Mouse (Mus musculus) induced T-regulatory cell, adult 2 months (primary cell): ENCODE measurements at regions not wholly inside any gene's neighbourhood (a gene's known extent, or its start where the extent isn't known, plus 50 kb on each side); places are given as distances from the start of the nearest gene placed in this dataset.

Experiments
- DNase-seq: peaks from one replicate; pipeline ENCODE4 v3.0.0-alpha.2; 2012; ENCODE audit warnings: low read depth

DNA sequence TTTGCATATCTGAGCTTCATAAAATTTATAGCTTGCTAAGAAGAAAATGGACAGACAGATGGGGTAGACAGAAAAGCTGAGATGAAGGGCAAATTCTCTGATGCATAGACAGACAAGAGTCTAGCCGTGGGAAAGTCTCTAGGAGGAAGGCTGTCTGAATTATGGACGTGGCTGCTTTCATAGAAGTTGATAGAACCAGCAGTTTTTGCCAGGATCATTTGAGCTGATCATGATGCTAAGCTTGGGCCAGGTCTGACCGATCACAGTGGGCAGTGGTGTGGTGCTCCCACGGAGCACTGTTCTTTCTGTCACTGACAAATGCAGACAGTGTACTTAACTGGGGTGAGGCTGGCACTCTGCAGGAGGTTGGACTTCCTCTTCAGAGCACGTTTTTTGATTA is 405.0 kb upstream of the Ubash3b start:
- DNase-seq, result no peak

- DNase-seq, result no peak
Measured at GRCm38 (mm10) chr9:41565784-41566183, 404.3 kb upstream of the Ubash3b start.

DNA sequence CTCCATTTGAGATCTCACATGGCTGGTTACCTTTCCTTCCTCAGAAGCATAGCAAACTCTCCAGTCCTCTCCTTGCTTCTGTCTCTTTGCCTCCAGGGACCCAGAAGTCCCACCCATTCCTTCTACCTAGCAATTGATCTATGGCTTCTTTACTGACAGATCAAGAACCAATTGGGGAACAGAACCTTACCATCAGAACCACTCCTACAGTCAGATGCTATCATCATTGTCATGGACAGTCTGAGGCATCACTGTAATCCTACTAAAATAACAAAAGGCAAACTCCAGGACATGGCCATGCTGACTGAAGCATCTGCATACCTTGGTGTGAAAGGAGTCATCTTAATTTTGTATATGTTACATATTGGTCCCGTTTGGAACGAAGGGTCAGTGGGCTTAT is 401.9 kb upstream of the Ubash3b start:
- DNase-seq, result no peak

DNA sequence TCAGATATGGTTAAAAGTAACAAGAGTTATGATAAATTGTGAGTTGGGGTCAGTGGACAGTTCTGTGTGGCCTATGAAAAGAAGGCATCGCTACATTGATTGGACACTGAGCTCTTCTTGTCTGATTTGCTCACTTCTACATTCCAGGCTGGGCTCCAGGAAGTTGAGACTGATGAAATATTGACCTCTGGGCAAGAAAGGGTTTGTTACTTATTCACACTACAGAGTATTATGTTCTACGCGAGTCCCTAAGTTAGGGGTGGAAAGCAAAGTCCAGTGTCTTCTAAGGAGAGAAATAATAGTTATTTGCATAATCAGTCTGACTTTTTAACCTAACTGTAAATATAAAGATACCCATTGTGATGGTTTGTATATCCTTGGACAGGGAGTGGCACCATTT is 397.0 kb upstream of the Ubash3b start:
- DNase-seq, result no peak

- no peak for DNase-seq
Measured at GRCm38 (mm10) chr9:41556888-41557287, 395.4 kb upstream of the Ubash3b start.

- no peak for DNase-seq
Measured at GRCm38 (mm10) chr9:41545776-41546175, 384.3 kb upstream of the Ubash3b start.

DNA sequence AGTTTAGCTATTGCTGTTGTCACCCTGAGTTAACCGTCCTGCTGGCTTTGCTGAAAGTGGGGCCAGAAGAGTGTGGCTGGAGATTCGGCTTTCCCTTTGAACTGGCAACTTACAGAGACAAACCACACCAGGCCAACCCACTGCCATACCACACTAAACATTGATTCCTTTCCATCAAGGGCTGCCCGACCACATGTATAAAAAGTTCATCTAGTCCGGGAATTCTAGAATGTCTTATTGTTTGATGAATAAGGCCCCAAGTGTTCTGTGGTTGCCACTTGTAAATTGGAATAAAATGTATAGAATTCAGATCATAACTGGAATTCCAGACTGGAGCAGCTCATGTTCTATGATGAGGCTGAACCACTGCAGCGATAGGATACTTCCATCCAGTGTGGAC is 381.0 kb upstream of the Ubash3b start:
- DNase-seq, result no peak

GRCm38 (mm10) chr9:41541327-41541726 is 379.8 kb upstream of the Ubash3b start:
- DNase-seq, result no peak

- DNase-seq, result no peak
Measured at GRCm38 (mm10) chr9:41532786-41533185, 371.3 kb upstream of the Ubash3b start.

DNA sequence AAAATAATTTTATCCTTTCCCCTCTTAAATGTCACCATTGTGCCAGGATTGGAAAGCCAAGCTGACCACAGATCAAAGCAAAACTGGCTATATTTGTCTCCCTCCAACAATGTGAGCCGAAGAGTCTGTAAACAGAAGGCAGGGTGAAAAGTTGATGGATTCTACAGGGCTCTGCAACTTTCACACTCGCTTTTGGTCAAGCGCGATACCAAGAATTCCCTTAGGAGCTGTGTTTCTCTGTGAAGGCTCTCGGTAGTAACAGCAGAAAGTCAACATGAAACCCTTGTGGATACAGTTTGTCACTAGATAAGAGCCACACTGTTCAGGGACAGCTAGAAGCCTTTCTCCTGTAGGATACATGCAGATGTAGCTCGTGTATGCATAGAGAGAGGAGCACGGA is 370.8 kb upstream of the Ubash3b start:
- DNase-seq, result no peak

GRCm38 (mm10) chr9:41531596-41531995 is 370.1 kb upstream of the Ubash3b start:
- no peak for DNase-seq

GRCm38 (mm10) chr9:41526126-41526525 is 364.6 kb upstream of the Ubash3b start:
- DNase-seq, result no peak

GRCm38 (mm10) chr9:41525534-41525933 is 364.0 kb upstream of the Ubash3b start:
- DNase-seq, result no peak

DNA sequence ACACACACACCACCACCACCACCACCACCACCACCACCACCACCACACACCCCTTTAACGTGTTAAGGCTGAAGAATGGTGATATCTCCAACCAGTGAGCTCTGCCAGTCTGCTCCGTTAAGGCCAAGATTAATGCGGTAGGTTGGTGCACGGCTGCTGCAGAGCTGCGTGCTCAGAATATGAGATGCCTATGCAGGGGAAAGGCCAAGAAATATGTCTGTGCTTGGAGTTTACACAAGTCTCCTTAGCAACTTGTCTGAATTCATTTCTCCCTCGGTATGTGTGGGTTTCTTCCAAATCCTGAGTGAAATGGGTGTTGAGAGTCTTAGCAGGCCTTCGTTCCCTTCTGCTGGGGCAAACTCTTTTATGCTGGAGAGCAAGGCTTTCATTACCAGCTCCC is 363.1 kb upstream of the Ubash3b start:
- DNase-seq, result no peak

- no peak for DNase-seq
Measured at GRCm38 (mm10) chr9:41523969-41524368, 362.5 kb upstream of the Ubash3b start.

- no peak for DNase-seq
Measured at GRCm38 (mm10) chr9:41522302-41522701, 360.8 kb upstream of the Ubash3b start.

DNA sequence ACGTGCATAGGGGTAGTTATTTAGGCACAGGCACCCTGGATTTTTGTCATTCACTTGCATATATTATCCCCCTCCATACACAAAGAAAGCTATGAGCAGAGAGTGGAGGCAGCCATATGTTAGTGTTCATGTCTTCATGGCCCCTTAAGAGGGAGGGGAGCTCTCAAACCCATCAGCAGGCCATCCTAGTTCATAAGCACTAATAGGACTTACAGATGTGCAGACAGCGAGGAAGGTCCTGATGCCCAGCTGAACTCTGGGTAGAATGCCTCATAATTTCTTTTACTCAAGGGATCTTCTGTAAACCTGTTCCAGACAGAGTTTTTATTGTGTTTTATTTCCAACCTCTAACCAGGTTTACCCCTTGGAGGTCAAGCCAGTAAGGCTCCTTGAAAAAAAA is 356.3 kb upstream of the Ubash3b start:
- DNase-seq, result no peak

- DNase-seq, result no peak
Measured at GRCm38 (mm10) chr9:41517053-41517696, 355.7 kb upstream of the Ubash3b start.

DNA sequence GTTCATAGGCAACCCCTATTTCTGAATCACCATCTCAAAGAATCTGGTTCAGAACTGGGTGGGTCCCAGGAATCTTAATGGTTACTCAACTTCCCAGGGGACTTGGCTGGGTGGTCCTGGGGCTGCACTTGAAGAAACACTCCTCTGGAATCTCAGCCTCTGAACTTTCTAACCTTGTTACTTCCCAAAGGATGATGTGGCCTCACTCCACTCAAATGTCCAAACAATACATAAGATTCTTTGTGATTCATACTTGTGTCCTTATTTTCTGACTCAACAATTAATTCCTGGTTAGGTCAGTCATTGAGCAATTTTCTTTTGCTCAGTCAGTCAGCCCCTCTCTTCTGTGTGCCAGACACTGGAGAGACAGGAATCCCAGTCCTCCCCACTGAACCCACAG is 353.7 kb upstream of the Ubash3b start:
- no peak for DNase-seq

GRCm38 (mm10) chr9:41513701-41514100 is 352.2 kb upstream of the Ubash3b start:
- no peak for DNase-seq

- no peak for DNase-seq
Measured at GRCm38 (mm10) chr9:41509597-41509996, 348.1 kb upstream of the Ubash3b start.

- DNase-seq, result no peak
Measured at GRCm38 (mm10) chr9:41508746-41509145, 347.2 kb upstream of the Ubash3b start.

- no peak for DNase-seq
Measured at GRCm38 (mm10) chr9:41498326-41498725, 336.8 kb upstream of the Ubash3b start.

- DNase-seq, result no peak
Measured at GRCm38 (mm10) chr9:41490112-41490511, 328.6 kb upstream of the Ubash3b start.

GRCm38 (mm10) chr9:41488046-41488445 is 326.5 kb upstream of the Ubash3b start:
- no peak for DNase-seq
